Mouse (Mus musculus) thymus, postnatal 4 days (tissue): ENCODE measurements around the gene E130114P18Rik.

Experiments used
- DNase-seq: peaks from one replicate; pipeline ENCODE4 v3.0.0; 2021

The E130114P18Rik gene

GRCm38 (mm10) chr4:97804638-97805037 is 26.8 kb upstream of the E130114P18Rik start:
- DNase-seq, result no peak

- DNase-seq, result no peak
Measured at GRCm38 (mm10) chr4:97803791-97804190, 25.9 kb upstream of the E130114P18Rik start.

GRCm38 (mm10) chr4:97796505-97796904 is 18.6 kb upstream of the E130114P18Rik start:
- DNase-seq, result no peak

GRCm38 (mm10) chr4:97795957-97796356 is 18.1 kb upstream of the E130114P18Rik start:
- no peak for DNase-seq

GRCm38 (mm10) chr4:97794865-97795264 is 17.0 kb upstream of the E130114P18Rik start:
- DNase-seq, result no peak

- no peak for DNase-seq
Measured at GRCm38 (mm10) chr4:97793931-97794330, 16.1 kb upstream of the E130114P18Rik start.

- no peak for DNase-seq
Measured at GRCm38 (mm10) chr4:97788537-97788936, 10.7 kb upstream of the E130114P18Rik start.

GRCm38 (mm10) chr4:97787515-97787914 is 9.6 kb upstream of the E130114P18Rik start:
- DNase-seq, result no peak

- no peak for DNase-seq
Measured at GRCm38 (mm10) chr4:97786571-97786970, 8.7 kb upstream of the E130114P18Rik start.

GRCm38 (mm10) chr4:97785547-97786271 is 7.8 kb upstream of the E130114P18Rik start:
- DNase-seq, result no peak

- no peak for DNase-seq
Measured at GRCm38 (mm10) chr4:97784236-97784635, 6.4 kb upstream of the E130114P18Rik start.

GRCm38 (mm10) chr4:97783073-97783879 is 5.4 kb upstream of the E130114P18Rik start:
- DNase-seq, result no peak

GRCm38 (mm10) chr4:97782497-97782896 is 4.6 kb upstream of the E130114P18Rik start:
- DNase-seq, result no peak

- DNase-seq, result no peak
Measured at GRCm38 (mm10) chr4:97782069-97782468, 4.2 kb upstream of the E130114P18Rik start.

GRCm38 (mm10) chr4:97780666-97781435 is 3.0 kb upstream of the E130114P18Rik start:
- no peak for DNase-seq

GRCm38 (mm10) chr4:97780024-97780423 is 2.1 kb upstream of the E130114P18Rik start:
- no peak for DNase-seq

- DNase-seq, result no peak
Measured at GRCm38 (mm10) chr4:97779003-97779930, 1.4 kb upstream of the E130114P18Rik start.

- peak; percentile 39 for DNase-seq
Measured at GRCm38 (mm10) chr4:97778211-97779002, 529 bp upstream of the E130114P18Rik start.

GRCm38 (mm10) chr4:97777081-97777705 is 685 bp downstream of the E130114P18Rik start:
- DNase-seq, result peak; percentile 61

- DNase-seq, result no peak
Measured at GRCm38 (mm10) chr4:97776388-97777080, 1.3 kb downstream of the E130114P18Rik start.
